Mouse (Mus musculus) midbrain, embryonic 16.5 days (tissue): ENCODE data around the gene Susd2. TPM values are rescaled to one million over a fixed set of nuclear protein-coding genes. Genes with fewer than 3 reads are reported as not detected.

Source experiments
- ATAC-seq: fragments of 200-750 bp; cut with Nextera tagmentation; 2 replicates; pipeline ENCODE4 v1.8.0; 2017; ENCODE audit warnings: moderate TSS enrichment
- H3K27ac ChIP-seq: fragments of 300-500 bp; sonication (generic); 2 replicates; pipeline ENCODE4 v1.5.1; 2014; ENCODE audit warnings: mild to moderate bottlenecking, low read length, mixed read lengths
- H3K27me3 ChIP-seq: fragments of 300-500 bp; sonication (generic); 2 replicates; pipeline ENCODE4 v1.6.1; 2014; ENCODE audit warnings: low read depth, low read length, mixed read lengths; ENCODE audit not compliant: control insufficient read depth, insufficient read depth
- H3K36me3 ChIP-seq: fragments of 300-500 bp; sonication (generic); 2 replicates; pipeline ENCODE4 v1.6.1; 2014; ENCODE audit warnings: mild to moderate bottlenecking, low read length, moderate library complexity, mixed read lengths; ENCODE audit not compliant: control insufficient read depth, insufficient read depth
- H3K4me1 ChIP-seq: fragments of 300-500 bp; sonication (generic); 2 replicates; pipeline ENCODE4 v1.6.1; 2014; ENCODE audit warnings: mild to moderate bottlenecking, low read length, mixed read lengths; ENCODE audit not compliant: control insufficient read depth, insufficient read depth
- H3K4me2 ChIP-seq: fragments of 300-500 bp; sonication (generic); 2 replicates; pipeline ENCODE4 v1.6.1; 2014; ENCODE audit warnings: mild to moderate bottlenecking, low read length, mixed read lengths
- H3K4me3 ChIP-seq: fragments of 300-500 bp; sonication (generic); 2 replicates; pipeline ENCODE4 v1.5.1; 2014; ENCODE audit warnings: low read depth, mild to moderate bottlenecking, low read length, moderate library complexity, mixed read lengths
- H3K9ac ChIP-seq: fragments of 300-500 bp; sonication (generic); 2 replicates; pipeline ENCODE4 v1.6.1; 2014; ENCODE audit warnings: low read depth, low read length, mixed read lengths
- H3K9me3 ChIP-seq: fragments of 300-500 bp; sonication (generic); replicated peaks from 2 replicates; pipeline ENCODE4 v1.6.1; 2014; ENCODE audit warnings: mild to moderate bottlenecking, low read length, mixed read lengths; ENCODE audit not compliant: control insufficient read depth, poor library complexity, severe bottlenecking
- WGBS: fragments of 180-500 bp; shearing (Covaris S2); extraction: QIAGEN DNeasy Blood & Tissue Kit; methylation state at CpG from one replicate; pipeline ENCODE4 v1.1.7; 2014; 5-methylcytosine and 5-hydroxymethylcytosine counted together
- polyA plus RNA-seq: library from polyadenylated mRNA; unstranded; fragments of >200 nt; fragmentation: Nextera tagmentation; extraction: Ambion mirVana; gene quantifications from 2 replicates; pipeline ENCODE4 v1.2.1, GENCODE M21; 2015

Susd2 gene
- polyA plus RNA-seq, 1 experiment from 2014 or later = 4.9 TPM

DNA sequence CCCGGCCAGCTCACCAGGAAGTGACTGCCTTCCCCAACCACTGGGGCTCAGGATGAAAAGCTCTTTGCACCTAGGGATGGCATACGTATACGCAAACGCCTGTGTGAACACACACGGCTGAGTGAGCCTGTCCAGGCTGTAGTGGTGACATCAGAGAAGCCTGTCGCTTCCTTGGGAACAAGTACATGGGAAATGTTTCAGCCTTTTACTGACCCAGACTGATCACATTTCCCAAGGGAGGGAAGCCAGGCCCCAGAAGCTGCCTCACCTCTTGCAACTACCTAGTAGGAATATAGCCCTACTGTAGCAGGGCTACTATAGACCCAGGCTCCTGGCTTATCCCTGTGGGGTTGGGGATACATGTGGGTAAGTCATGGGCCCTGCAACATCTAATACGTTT lies 51.2 kb downstream of the Susd2 start:
- H3K4me1 ChIP-seq = no peaks in the 10 kb centered on the region
- no peak overlapping the region for H3K9ac ChIP-seq
- H3K9me3 ChIP-seq = no peaks in the 10 kb centered on the region
- WGBS = 87% methylated on average over 7 of the region's 7 CpGs
- no peaks in the 10 kb centered on the region for H3K36me3 ChIP-seq
- ATAC-seq = no peak
- no peak overlapping the region for H3K4me2 ChIP-seq
- no peak overlapping the region for H3K4me3 ChIP-seq
- H3K27ac ChIP-seq = no peak overlapping the region
- no peaks in the 10 kb centered on the region for H3K27me3 ChIP-seq

DNA sequence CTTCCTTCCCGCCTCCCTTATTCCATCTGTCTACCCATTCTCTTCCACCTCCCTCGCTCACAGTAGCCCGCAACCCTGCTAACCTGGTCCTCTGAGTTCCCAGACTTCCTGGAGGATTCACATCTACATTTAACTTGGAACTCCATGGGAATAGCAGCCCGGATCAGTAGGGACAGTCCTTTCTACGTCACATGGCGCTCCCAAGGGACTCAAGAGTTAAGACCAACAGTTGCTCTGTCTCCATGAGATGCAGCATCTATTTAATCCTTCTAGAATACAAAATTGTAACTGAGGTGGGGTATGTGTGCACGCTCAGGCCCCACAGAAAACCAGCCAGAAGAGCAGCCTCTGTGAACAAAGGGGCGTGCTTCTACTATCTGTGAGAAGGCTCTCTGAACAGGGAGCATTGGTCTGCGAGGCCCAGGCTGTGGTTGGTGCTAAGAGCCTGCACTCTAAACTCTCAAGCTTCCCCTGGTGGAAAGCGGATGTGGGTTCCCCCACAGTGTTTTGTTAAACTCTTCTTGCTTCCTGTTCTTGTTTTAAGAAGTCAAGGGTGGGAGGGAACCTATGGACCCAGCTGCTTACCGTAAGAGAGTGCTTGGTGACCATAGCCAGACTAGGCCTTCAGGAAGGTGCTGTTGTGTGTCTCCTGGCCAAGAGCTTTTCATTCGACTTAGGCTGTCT lies 52.5 kb downstream of the Susd2 start:
- no peak overlapping the region for H3K27ac ChIP-seq
- H3K4me3 ChIP-seq = no peak overlapping the region
- H3K36me3 ChIP-seq = no peaks in the 10 kb centered on the region
- no peak overlapping the region for H3K4me2 ChIP-seq
- H3K9me3 ChIP-seq = no peaks in the 10 kb centered on the region
- no peaks in the 10 kb centered on the region for H3K27me3 ChIP-seq
- no peak overlapping the region for H3K9ac ChIP-seq
- H3K4me1 ChIP-seq = peaks cover 1% of the 10 kb centered on the region; the same call in 1 of the 2 replicates
- no peak for ATAC-seq
- whole genome bisulfite sequencing = 78% methylated on average over 12 of the region's 12 CpGs

DNA sequence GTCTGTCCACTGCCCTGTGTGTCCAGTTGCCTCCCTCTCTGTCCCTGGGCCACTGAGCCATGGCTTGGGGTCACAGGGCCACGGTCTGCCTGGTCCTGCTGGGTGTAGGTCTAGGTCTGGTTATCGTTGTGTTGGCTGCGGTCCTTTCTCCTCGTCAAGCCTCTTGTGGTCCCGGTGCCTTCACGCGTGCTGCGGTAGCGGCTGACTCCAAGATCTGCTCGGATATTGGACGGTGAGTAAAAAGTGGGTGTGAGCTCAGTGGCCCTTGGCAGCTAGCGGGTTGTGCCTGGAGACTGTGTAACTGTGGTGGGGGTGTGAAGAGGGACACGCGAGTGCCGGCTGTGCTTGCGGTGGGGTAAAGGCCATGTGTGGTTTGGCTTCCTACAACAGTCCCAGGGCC lies 54.2 kb downstream of the Susd2 start:
- no peak overlapping the region for H3K27ac ChIP-seq
- H3K9ac ChIP-seq = no peak overlapping the region
- peaks cover 2% of the 10 kb centered on the region; the same call in 1 of the 2 replicates for H3K4me1 ChIP-seq
- no peak overlapping the region for H3K4me3 ChIP-seq
- no peak overlapping the region for H3K4me2 ChIP-seq
- 85% methylated on average over 16 of the region's 16 CpGs for whole genome bisulfite sequencing
- H3K36me3 ChIP-seq = no peaks in the 10 kb centered on the region
- no peaks in the 10 kb centered on the region for H3K9me3 ChIP-seq
- H3K27me3 ChIP-seq = no peaks in the 10 kb centered on the region; the same call in 1 of the 2 replicates
- no peak for ATAC-seq

DNA sequence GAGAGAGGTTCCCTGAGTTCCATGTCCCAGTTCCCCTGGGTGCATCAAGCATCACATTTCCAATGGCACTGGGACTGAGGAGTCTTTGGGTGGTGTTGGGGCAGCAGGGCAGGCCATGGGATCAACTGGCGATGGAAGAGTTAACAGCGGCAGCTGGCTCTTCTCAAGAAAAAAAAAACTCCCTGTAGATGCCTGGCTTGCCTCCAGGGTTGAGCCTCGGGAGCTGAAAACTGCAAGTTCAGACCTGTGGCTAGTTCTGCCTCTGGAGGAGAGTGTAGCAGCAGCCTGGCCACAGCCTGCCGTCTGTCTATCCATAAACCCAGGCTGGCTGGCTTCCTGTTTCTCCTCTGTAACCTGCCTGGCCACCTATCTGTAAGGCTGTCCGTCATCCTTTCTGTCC lies 54.7 kb downstream of the Susd2 start, which contains the start of gene Ggt5:
Gene Ggt5, plus strand, starts transcription at position 212 of the 400 bp plus-strand sequence.
- H3K36me3 ChIP-seq = no peaks in the 10 kb centered on the region
- H3K9me3 ChIP-seq = no peaks in the 10 kb centered on the region
- no peak within 1 kb of the TSS for H3K9ac ChIP-seq
- H3K4me1 ChIP-seq = peaks cover 2% of the 10 kb centered on the region; the same call in 1 of the 2 replicates
- H3K4me3 ChIP-seq = no peak within 1 kb of the TSS
- no peaks in the 10 kb centered on the region; the same call in 1 of the 2 replicates for H3K27me3 ChIP-seq
- no peak for ATAC-seq
- WGBS = 30% methylated on average over 5 of the region's 5 CpGs
- H3K4me2 ChIP-seq = no peak within 1 kb of the TSS
- no peak within 1 kb of the TSS for H3K27ac ChIP-seq

DNA sequence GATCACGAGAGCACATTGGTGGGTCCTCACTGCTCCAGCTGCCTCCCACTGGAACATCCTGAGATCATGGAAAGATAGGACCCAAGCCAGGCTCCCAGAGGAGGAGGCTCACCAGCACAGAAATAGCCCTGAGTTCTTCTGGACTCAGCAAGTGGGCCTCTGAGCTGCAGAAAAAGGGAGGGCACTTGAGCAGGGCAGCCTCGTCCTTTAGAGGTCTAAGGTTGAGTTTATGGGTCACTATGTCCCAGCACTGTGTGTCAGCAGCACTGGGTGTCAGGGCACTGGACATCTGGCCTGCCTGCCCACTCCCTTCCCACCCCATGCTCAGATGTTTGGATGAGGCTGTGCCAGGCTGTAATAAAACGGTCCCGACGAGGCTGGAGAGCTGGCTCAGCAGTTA lies 55.5 kb downstream of the Susd2 start:
- Histone ChIP-seq H3K9me3 (no peaks in the 10 kb centered on the region), H3K9ac (no peak overlapping the region), H3K4me1 (peaks cover 2% of the 10 kb centered on the region; the same call in 1 of the 2 replicates), H3K27me3 (no peaks in the 10 kb centered on the region; the same call in 1 of the 2 replicates), H3K36me3 (no peaks in the 10 kb centered on the region), H3K4me2 (no peak overlapping the region), H3K4me3 (no peak overlapping the region), H3K27ac (no peak overlapping the region)
- 83% methylated on average over 5 of the region's 5 CpGs for WGBS
- ATAC-seq = no peak

DNA sequence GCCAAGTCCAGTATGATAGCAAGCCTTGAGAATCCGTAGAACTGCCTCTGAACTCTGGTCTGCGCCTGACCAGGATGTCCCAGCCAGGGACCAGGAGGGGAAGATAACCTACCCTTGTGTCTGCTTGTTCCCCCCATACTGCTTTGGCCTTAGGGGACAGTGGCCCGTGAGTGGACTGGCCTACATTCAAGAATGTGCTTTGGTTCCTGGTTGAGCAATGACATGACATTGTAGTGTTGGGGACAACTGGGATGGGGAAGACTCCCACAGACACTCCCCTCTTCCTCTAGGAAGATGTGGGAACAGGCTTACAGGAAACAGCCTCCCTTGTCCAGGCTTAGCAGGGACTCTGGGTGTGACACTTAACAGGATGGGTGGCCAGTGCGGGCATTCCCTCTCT lies 56.0 kb downstream of the Susd2 start:
- Histone ChIP-seq H3K4me3 (no peak overlapping the region), H3K4me2 (no peak overlapping the region), H3K9me3 (no peaks in the 10 kb centered on the region), H3K27me3 (no peaks in the 10 kb centered on the region; the same call in 1 of the 2 replicates), H3K27ac (no peak overlapping the region), H3K4me1 (peaks cover 2% of the 10 kb centered on the region; the same call in 1 of the 2 replicates), H3K9ac (no peak overlapping the region), H3K36me3 (no peaks in the 10 kb centered on the region)
- 86% methylated on average over 4 of the region's 4 CpGs for WGBS
- ATAC-seq = no peak

Other genes starting within 250 kb of the Susd2 start
- 0.41 and 0.42 TPM in 2 replicates for gene Upb1, start 242.9 kb downstream of the Susd2 start, polyA plus RNA-seq
- gene Snrpd3, start 126.5 kb downstream of the Susd2 start, polyA plus RNA-seq = 125 and 136 TPM in 2 replicates
- 19.7 and 20.7 TPM in 2 replicates for gene Gucd1, start 126.0 kb downstream of the Susd2 start, polyA plus RNA-seq
- 42.4 and 44.7 TPM in 2 replicates for gene Lrrc75b, start 83.7 kb downstream of the Susd2 start, polyA plus RNA-seq
- gene Ggt1, start 82.4 kb downstream of the Susd2 start, polyA plus RNA-seq = 1.3 TPM in 2 replicates
- gene Ggt5, start 54.7 kb downstream of the Susd2 start, polyA plus RNA-seq = 2.1 and 2.5 TPM in 2 replicates
- gene Cabin1, start 120.3 kb upstream of the Susd2 start, polyA plus RNA-seq = 32.7 and 36.1 TPM in 2 replicates
- gene Ddt, start 129.4 kb upstream of the Susd2 start, polyA plus RNA-seq = 70.1 and 77.0 TPM in 2 replicates
- gene Gm20441, start 136.9 kb upstream of the Susd2 start, polyA plus RNA-seq = not detected in 2 replicates
- 0.53 and 1.4 TPM in 2 replicates for gene Gstt3, start 137.4 kb upstream of the Susd2 start, polyA plus RNA-seq
- 18.7 and 20.3 TPM in 2 replicates for gene Gstt1, start 154.6 kb upstream of the Susd2 start, polyA plus RNA-seq
- gene Gstt4, start 178.5 kb upstream of the Susd2 start, polyA plus RNA-seq = not detected in 2 replicates
- gene Gstt2, start 193.4 kb upstream of the Susd2 start, polyA plus RNA-seq = 7.0 TPM in 2 replicates
- 1,399 and 1,460 TPM in 2 replicates for gene Mif, start 216.2 kb upstream of the Susd2 start, polyA plus RNA-seq
- gene Derl3, start 249.4 kb upstream of the Susd2 start, polyA plus RNA-seq = 1.1 and 1.4 TPM in 2 replicates